Mouse (Mus musculus) inflammation-experienced regulatory T-cells, adult 16 weeks (primary cell): ENCODE results near the gene Pianp. TPM values are rescaled to one million over a fixed set of nuclear protein-coding genes. Genes with fewer than 3 reads are reported as not detected.

ENCODE experiments used
- polyA plus RNA-seq: library from polyadenylated mRNA; unstranded; fragments of 100-300 nt; shearing (Covaris generic); gene quantifications from one replicate; pipeline ENCODE4 v1.2.1, GENCODE M21; 2017

Gene Pianp
- not detected for polyA plus RNA-seq

DNA sequence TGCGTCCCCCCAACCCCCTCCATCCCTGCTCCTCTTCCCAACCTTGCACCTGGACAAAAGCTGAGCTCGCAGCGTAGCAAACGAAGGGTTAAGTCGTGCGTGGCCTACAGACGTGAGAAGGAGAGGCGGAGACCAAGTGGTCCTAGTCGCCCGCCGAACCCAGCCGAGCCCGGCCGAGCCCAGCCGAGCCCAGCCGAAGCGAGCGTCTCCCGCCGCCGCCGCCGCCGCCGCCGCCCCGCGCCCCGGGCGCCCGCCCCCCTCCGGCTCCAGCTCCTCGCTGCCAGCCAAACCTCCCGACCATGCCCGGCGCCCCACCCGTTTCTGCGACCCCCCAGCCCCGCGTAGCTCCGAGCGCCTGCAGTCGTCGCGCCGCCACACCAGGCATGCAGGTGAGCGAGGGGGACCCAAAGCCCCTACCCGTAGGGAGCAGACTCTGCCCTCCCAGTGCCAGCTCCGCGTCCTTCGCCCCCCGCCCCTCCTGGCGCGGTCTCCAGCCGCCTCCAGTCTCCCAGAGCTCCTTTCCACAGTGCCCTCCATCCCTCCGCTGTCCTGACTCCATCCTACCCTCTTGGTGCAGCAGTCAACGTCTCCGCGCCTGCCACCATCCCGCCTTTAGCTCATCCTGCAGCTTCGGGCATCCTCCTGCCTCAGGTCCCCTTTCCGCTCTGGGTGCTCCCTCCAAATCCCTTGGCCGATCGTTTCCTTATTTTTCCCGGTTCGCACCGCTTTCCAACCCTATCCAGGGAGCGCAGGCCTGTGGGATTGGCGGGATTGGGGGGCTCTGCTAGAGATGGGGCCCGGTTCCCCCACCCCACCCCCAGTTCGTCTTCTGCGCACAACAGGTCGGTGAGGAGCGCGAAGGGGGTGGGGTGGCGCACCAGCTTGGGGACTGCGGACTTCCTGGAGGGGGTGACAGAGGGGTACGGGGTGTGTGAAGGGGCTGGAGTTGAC is at the start of gene Pianp:
Gene Pianp, plus strand, starts transcription at position 144 of the 951 bp plus-strand sequence.

GRCm38 (mm10) chr6:124965088-124965719 is 31.3 kb upstream of the Pianp start, which contains the start of gene Cops7a:
Gene Cops7a (minus strand): TSS chr6:124965538.

GRCm38 (mm10) chr6:125009129-125009180 is 12.5 kb downstream of the Pianp start, which contains the start of gene Zfp384:
Gene Zfp384 (plus strand): TSS chr6:125009145.

GRCm38 (mm10) chr6:125039533-125040153 is 43.1 kb downstream of the Pianp start, which contains the start of gene Ing4:
Gene Ing4 (plus strand): TSS chr6:125039760.

DNA sequence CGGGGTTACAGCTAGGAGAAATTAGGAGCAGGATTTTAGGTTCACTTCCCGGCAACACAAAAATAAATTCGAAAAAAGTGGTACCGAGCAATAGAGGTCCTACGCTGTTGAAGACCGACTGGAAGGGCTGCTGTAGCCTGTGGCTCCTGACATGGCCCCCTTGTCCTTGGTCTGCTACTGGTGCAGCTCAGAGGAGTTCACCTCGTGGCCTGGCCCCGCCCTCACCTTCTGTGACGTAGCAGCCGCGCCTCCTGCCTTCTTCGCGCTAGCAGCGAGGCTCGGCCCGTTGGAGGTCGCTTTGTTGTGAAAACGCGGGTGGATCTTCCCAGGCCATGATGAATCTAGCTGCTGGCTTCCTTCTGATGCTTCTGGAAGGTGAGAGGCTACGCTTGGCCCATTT is 53.2 kb downstream of the Pianp start, which contains the start of gene Acrbp:
Gene Acrbp, plus strand, starts transcription at position 12 of the 400 bp plus-strand sequence.

Other genes starting within 250 kb of the Pianp start
- gene Gm45234, start 240.7 kb upstream of the Pianp start, polyA plus RNA-seq: not detected
- 2.9 TPM for gene Atn1, start 240.2 kb upstream of the Pianp start, polyA plus RNA-seq
- 8.5 TPM for gene Eno2, start 227.0 kb upstream of the Pianp start, polyA plus RNA-seq
- gene Lrrc23, start 217.0 kb upstream of the Pianp start, polyA plus RNA-seq: 2.4 TPM
- gene Spsb2, start 188.0 kb upstream of the Pianp start, polyA plus RNA-seq: 8.8 TPM
- gene Tpi1, start 182.4 kb upstream of the Pianp start, polyA plus RNA-seq: 134 TPM
- gene Usp5, start 167.2 kb upstream of the Pianp start, polyA plus RNA-seq: 143 TPM
- gene Cdca3, start 167.1 kb upstream of the Pianp start, polyA plus RNA-seq: 8.5 TPM
- not detected for gene Gnb3, start 156.4 kb upstream of the Pianp start, polyA plus RNA-seq
- gene P3h3, start 138.9 kb upstream of the Pianp start, polyA plus RNA-seq: not detected
- 0.39 TPM for gene Gpr162, start 132.7 kb upstream of the Pianp start, polyA plus RNA-seq
- 304 TPM for gene Cd4, start 108.5 kb upstream of the Pianp start, polyA plus RNA-seq
- 5.8 TPM for gene Lag3, start 85.0 kb upstream of the Pianp start, polyA plus RNA-seq
- 11.1 TPM for gene Ptms, start 76.6 kb upstream of the Pianp start, polyA plus RNA-seq
- 189 TPM for gene Mlf2, start 65.3 kb upstream of the Pianp start, polyA plus RNA-seq
- gene Cops7a, start 31.2 kb upstream of the Pianp start, polyA plus RNA-seq: 105 TPM
- 25.6 TPM for gene Zfp384, start 12.5 kb downstream of the Pianp start, polyA plus RNA-seq
- 85.5 TPM for gene Ing4, start 43.1 kb downstream of the Pianp start, polyA plus RNA-seq
- gene Acrbp, start 53.0 kb downstream of the Pianp start, polyA plus RNA-seq: 26.6 TPM
- 22.2 TPM for gene Lpar5, start 71.2 kb downstream of the Pianp start, polyA plus RNA-seq
- 73.6 TPM for gene Chd4, start 99.3 kb downstream of the Pianp start, polyA plus RNA-seq
- 72.9 TPM for gene Nop2, start 135.2 kb downstream of the Pianp start, polyA plus RNA-seq
- 16.7 TPM for gene Iffo1, start 148.5 kb downstream of the Pianp start, polyA plus RNA-seq
- 293 TPM for gene Gapdh, start 169.8 kb downstream of the Pianp start, polyA plus RNA-seq
- gene Ncapd2, start 195.0 kb downstream of the Pianp start, polyA plus RNA-seq: 34.1 TPM
- 110 TPM for gene Mrpl51, start 195.1 kb downstream of the Pianp start, polyA plus RNA-seq
- gene Vamp1, start 218.9 kb downstream of the Pianp start, polyA plus RNA-seq: 71.4 TPM
- gene Tapbpl, start 235.2 kb downstream of the Pianp start, polyA plus RNA-seq: 157 TPM
- 712 TPM for gene Cd27, start 240.3 kb downstream of the Pianp start, polyA plus RNA-seq